Comparison of ENCODE assay signal across 15 mouse cellular contexts in genomic region chr1:82973244-82973643, GRCm38 (mm10). TPM values are rescaled to one million over a fixed set of nuclear protein-coding genes. Genes with fewer than 3 reads are reported as not detected.
DNase-seq lines count a peak whose midpoint lies in the region.
"Had no signal": no experiment of that assay in that cellular context is flagged by ENCODE, and none has a peak within 500 bp of the region (broad histone marks: within the 10 kb centered on the region; RNA-seq: fewer than 3 reads in every experiment).

No protein-coding gene starts in this region.

- H3K4me1 ChIP-seq in heart, embryonic 10.5 days: peaks cover 35% of the 10 kb centered on the region
- H3K4me1 ChIP-seq: embryonic facial prominence, embryonic 13.5 days; forebrain, embryonic 12.5 days; limb, embryonic 15.5 days had no signal

- peak overlapping the region; percentile 52; the same call in 1 of the 2 replicates for H3K27ac ChIP-seq in heart, embryonic 10.5 days
- H3K27ac ChIP-seq: embryonic facial prominence, embryonic 13.5 days; forebrain, embryonic 12.5 days; gastrocnemius, adult 2 months; limb, embryonic 15.5 days had no signal

- H3K9me3 ChIP-seq in heart, embryonic 10.5 days: no peaks in the 10 kb centered on the region
- H3K9me3 ChIP-seq: embryonic facial prominence, embryonic 13.5 days; forebrain, embryonic 12.5 days; limb, embryonic 15.5 days had no signal

- 80% methylated on average over 1 of the region's 1 CpGs for WGBS in heart, embryonic 10.5 days

- no peak overlapping the region for H3K4me3 ChIP-seq in heart, embryonic 10.5 days
- H3K4me3 ChIP-seq: embryonic facial prominence, embryonic 13.5 days; forebrain, embryonic 12.5 days; gastrocnemius, adult 2 months; limb, embryonic 15.5 days had no signal

- no peaks in the 10 kb centered on the region for H3K36me3 ChIP-seq in heart, embryonic 10.5 days
- H3K36me3 ChIP-seq: embryonic facial prominence, embryonic 13.5 days; forebrain, embryonic 12.5 days; limb, embryonic 15.5 days had no signal

- DNase-seq in heart, embryonic 10.5 days (ENCODE audit: low spot score): no peak
- no peak for DNase-seq in heart, adult 11 months
- peak; percentile 19 for DNase-seq in kidney, postnatal 10 days
- no peak for DNase-seq in kidney, postnatal 4 days
- DNase-seq in 416B (ENCODE audit: low read depth): peak; percentile 65
- DNase-seq in induced T-regulatory cell, adult 2 months (ENCODE audit: low read depth): peak; percentile 32
- DNase-seq in frontal cortex, postnatal 14 days (ENCODE audit: low spot score in 2 of 2): no peak
- DNase-seq in left cerebral cortex, adult 11 months (ENCODE audit: low spot score): no peak
- DNase-seq: adrenal gland, adult 8-10 months; gastrocnemius, adult 2 months; heart, postnatal 10 days had no signal

- no peaks in the 10 kb centered on the region for H3K27me3 ChIP-seq in heart, embryonic 10.5 days (ENCODE audit: insufficient read depth, poor library complexity, severe bottlenecking)
- H3K27me3 ChIP-seq: embryonic facial prominence, embryonic 13.5 days; forebrain, embryonic 12.5 days; limb, embryonic 15.5 days had no signal

RNA-seq across cellular contexts. Expression of gene Gm47955, which starts 13.2 kb away (rescaled TPM):
- not detected in 2 replicates for polyA plus RNA-seq in heart, embryonic 10.5 days (2016; fragmentation: Nextera tagmentation; extraction: Ambion mirVana)
- polyA plus RNA-seq: embryonic facial prominence, embryonic 13.5 days; forebrain, embryonic 12.5 days; intestine, embryonic 14.5 days; limb, embryonic 15.5 days had no signal

RNA-seq across cellular contexts. Expression of gene Gm7544, which starts 17.4 kb away (rescaled TPM):
- polyA plus RNA-seq in heart, embryonic 10.5 days (2016; fragmentation: Nextera tagmentation; extraction: Ambion mirVana): not detected in 2 replicates
- polyA plus RNA-seq: embryonic facial prominence, embryonic 13.5 days; forebrain, embryonic 12.5 days; intestine, embryonic 14.5 days; limb, embryonic 15.5 days had no signal

RNA-seq across cellular contexts. Expression of gene Gm47959, which starts 27.1 kb away (rescaled TPM):
- polyA plus RNA-seq in heart, embryonic 10.5 days (2016; fragmentation: Nextera tagmentation; extraction: Ambion mirVana): not detected in 2 replicates
- polyA plus RNA-seq: embryonic facial prominence, embryonic 13.5 days; forebrain, embryonic 12.5 days; intestine, embryonic 14.5 days; limb, embryonic 15.5 days had no signal

RNA-seq across cellular contexts. Expression of gene A030003K21Rik, which starts 30.1 kb away (rescaled TPM):
- polyA plus RNA-seq in heart, embryonic 10.5 days (2016; fragmentation: Nextera tagmentation; extraction: Ambion mirVana): not detected in 2 replicates
- polyA plus RNA-seq: embryonic facial prominence, embryonic 13.5 days; forebrain, embryonic 12.5 days; intestine, embryonic 14.5 days; limb, embryonic 15.5 days had no signal

RNA-seq across cellular contexts. Expression of gene Gm6217, which starts 42.0 kb away (rescaled TPM):
- not detected in 2 replicates for polyA plus RNA-seq in heart, embryonic 10.5 days (2016; fragmentation: Nextera tagmentation; extraction: Ambion mirVana)
- polyA plus RNA-seq: embryonic facial prominence, embryonic 13.5 days; forebrain, embryonic 12.5 days; intestine, embryonic 14.5 days; limb, embryonic 15.5 days had no signal

Comparison
In these comparisons a context has a peak if more than half of its experiments do, and no peak if none do; other contexts are left out.
1. DNase-seq: peak in kidney, postnatal 10 days (single experiment), 416B (single experiment) and induced T-regulatory cell, adult 2 months (single experiment); none in heart, embryonic 10.5 days (single experiment), heart, adult 11 months (single experiment), kidney, postnatal 4 days (0 of 2), frontal cortex, postnatal 14 days (0 of 2) and left cerebral cortex, adult 11 months (single experiment).